Mouse (Mus musculus) kidney, adult 11 months (tissue): ENCODE data around the gene Lonrf3.
A peak's percentile ranks its signal among the peaks of the same experiment; 100 is the strongest.

Source experiments
- DNase-seq: peaks from one replicate; pipeline ENCODE4 v3.0.0; 2022

Lonrf3 gene

DNA sequence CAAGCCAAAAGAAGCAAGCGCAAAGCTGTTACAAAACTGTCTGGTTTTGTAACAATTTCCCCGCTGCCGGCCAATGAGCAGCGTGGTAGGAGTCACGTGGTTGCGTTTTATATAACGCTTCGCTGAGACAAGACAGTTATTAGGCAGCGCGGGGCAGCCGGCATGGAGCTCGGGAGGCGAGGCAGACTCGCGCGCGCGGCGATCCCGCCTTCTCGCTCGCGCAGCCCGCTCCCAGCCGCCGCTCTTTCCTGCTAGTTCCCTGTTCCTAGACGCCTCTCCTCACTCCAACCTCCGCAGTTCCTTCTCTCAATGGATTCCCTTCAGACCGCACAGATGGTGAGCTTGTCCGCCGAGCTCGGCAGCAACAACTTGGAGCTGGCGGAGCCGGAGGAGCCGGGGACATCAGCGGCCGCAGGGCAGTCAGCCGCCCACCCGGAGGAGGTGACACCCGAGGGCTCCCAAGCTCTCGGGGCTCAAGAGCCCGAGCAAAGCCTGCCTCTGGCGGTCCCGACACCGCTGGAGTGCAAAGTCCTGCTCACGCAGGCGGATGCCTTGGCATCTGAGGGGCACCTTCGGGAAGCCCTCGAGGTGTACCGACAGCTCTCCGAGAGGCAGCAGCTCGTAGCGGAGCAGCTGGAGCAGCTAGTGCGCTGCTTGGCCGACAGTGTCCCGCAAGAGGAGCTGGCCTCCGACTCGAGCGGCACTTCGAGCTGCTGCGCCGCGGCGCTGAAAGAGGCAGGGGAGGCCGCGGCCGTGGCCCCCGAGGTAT, at the start of gene Lonrf3:
Gene Lonrf3 (plus strand): TSS at position 83 of the 769 bp plus-strand sequence.
- peak; percentile 74 for DNase-seq

DNA sequence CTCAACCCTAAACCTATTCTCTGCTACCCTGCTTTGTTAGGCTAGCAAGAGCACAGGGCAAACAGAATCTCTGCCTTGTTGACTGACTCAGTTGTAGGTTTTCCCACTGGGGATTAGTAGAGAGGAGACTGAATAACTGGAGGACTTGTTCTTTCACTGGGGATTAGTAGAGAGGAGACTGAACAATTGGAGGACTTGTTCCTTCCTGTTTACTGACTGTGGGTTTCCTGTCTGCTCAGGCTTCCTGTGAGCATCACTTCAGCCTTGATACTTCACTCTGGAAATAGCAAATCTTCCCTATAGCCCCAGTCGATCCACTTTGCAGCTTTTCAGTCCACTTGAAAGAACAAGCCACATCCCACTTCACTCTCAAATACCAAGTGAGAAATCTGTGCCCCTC, 49.4 kb upstream of the Lonrf3 start:
- no peak for DNase-seq

DNA sequence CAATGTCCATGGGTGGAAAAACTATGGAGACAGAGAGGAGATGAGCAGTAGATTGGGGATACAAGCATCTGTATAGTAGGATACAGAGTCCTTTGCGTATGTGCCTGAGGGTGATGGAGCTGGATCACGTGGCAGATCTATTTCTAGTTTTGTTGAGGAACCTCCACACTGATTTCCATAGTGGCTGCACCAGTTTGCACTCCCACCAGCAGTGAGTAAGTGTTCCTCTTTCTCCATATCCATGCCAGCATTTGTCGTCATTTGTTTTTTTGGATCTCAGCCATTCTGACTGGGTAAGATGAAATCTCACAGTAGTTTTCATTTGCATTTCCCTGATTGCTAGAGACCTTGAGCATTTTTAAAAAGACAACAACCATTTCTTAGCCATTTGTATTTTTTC, 16.7 kb upstream of the Lonrf3 start:
- no peak for DNase-seq

DNA sequence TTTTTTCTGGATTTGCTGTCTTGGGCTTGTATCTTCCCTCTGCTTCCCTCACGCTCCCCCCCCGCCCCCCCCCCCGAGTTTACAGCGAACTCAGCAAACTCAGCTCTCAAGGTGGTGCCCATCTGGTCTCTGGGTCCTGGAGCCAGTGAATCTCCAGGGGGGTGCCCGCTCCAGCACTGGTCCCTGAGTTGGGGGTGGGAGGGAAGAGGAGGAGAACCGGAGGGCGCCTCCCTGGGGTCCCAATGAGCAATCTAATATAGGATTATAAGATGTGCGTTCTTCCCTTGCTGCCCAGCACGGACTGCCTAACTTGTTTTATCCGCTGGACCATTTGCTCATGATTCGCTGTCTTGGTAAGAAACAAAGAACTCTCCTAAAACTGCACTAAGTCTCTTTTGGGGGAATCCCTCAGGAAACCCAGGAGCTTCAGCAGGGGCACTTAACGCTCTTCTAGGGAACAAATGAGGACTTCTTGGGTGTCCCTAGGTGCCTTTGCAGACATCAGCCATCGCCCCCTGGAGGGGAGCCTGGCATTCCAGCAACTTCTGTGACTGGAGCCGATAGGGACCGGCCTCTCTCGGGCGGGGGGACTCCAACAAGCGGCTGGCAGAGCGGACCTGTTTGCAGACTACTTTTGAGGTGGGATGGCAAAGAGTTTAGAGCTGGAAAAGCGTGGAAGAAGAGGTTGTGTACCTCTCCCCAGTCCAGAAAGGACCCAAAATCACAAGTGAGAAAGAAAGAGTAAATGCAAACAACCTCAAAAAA, 480 bp upstream of the Lonrf3 start:
- no peak for DNase-seq

GRCm38 (mm10) chrX:36329040-36329649, 992 bp downstream of the Lonrf3 start:
- DNase-seq, result peak; percentile 21

- peak; percentile 75 for DNase-seq
Measured at GRCm38 (mm10) chrX:36329849-36330411, 1.8 kb downstream of the Lonrf3 start.

DNA sequence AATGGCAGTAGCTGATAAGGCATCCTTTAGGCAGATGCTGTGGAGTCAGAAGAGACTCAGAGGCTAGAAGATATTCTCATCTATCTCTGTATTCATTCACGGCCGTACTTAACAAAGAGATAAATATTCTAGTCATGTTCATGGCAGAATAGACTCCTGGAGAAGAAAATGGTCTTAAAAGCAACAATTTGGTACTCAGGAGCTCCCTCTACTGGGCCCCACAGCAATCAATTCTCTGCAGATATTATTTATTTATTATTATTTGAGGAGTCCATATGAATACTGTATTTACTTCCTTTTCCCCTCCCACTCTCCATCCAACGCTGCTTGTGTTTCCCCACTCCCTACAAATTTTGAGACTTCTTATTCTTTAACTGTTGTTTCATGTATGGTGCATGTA, 24.3 kb downstream of the Lonrf3 start:
- no peak for DNase-seq

GRCm38 (mm10) chrX:36385340-36385739, 57.2 kb downstream of the Lonrf3 start:
- no peak for DNase-seq

DNA sequence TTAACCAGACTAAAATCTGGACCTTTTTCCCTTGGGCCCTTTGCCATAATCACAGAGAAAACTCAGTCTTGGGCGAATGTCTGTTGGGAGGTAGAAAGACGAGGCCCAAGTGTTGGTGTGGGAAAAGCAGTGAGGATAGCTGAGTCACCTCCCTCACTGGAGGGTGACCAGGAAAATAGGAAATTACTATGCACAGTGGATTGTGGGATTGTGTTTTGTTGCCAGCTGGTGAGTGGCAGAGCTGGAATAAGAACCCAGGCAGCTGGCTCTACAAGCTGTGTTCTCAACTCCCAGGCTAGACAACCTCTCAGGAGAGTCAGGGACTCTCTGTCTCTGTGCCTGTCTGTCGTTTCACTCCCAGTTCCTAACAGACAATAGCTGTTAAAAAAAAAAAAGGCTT, 61.8 kb downstream of the Lonrf3 start:
- DNase-seq, result no peak

DNA sequence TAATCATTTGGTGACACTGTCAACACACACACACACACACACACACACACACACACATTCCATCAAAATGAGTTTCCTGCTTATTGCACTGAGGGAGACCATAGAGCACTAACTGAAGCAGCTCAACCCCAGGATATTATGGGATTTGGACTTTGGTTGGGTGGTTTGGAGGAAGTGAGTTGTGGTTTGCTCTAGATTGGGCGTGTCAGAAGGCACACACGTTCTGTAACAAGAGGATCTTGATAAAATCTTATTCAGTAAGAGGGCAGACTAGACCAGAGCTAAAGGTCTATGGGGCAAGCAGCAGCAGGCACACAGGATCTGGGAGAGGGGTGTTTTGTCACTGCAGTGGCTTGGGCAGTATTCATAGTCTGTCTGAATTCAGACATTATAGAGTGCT, 62.4 kb downstream of the Lonrf3 start:
- no peak for DNase-seq

DNA sequence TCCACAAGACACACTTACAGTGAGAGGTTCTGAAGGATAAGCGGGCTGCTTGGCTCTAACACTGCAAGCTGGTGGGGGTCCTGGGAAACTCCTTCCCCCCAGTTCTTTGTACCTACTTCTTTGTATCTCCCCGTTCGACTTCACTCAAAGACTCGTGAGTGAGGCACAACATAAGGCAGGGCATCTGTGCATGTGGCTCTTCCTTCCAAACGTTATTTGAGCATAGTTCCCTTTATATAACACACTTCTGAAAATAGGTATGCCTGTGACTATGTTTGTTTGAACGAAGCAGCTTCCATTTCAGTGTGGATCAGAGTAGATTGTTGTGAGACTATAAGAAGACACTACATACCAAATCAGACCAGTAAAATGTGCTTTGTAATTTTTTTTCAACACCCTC, 64.5 kb downstream of the Lonrf3 start:
- DNase-seq, result no peak

- DNase-seq, result no peak
Measured at GRCm38 (mm10) chrX:36393279-36393678, 65.1 kb downstream of the Lonrf3 start.

- no peak for DNase-seq
Measured at GRCm38 (mm10) chrX:36400980-36401379, 72.8 kb downstream of the Lonrf3 start, which contains the start of gene Gm6268. Gene Gm6268 (plus strand): TSS chrX:36401280.

GRCm38 (mm10) chrX:36402316-36402715, 74.2 kb downstream of the Lonrf3 start:
- no peak for DNase-seq
